Comparison of ENCODE assay signal across 7 mouse cellular contexts in the genomic region with DNA sequence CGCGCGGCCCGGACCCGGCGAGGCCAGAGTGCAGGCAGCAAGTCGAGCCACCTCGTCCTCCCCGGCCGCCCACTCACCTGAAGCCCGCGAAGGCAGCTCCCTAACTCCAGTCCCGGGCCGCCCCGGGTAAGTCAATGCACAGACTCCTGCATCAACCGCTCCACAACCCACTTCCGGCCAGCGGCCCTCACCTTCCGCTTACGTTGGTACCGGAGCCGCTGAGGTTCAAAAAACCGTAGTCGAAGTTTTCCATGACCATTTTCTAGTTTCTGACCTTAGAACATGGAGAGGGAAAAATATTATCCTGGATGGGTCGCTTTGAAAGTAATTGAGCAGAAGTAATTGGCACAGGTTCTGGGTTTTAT. TPM values are rescaled to one million over a fixed set of nuclear protein-coding genes. Genes with fewer than 3 reads are reported as not detected.
DNase-seq lines count a peak whose midpoint lies in the region; ATAC-seq and TF ChIP-seq lines count a peak whose summit lies in the region.

A gene (minus strand): TSS at position 189 of the 365 bp plus-strand sequence.
A gene (minus strand): TSS at position 200 of the 365 bp plus-strand sequence.

- peak within 1 kb of the TSS; percentile 78 for H3K27ac ChIP-seq in embryonic facial prominence, embryonic 13.5 days
- H3K27ac ChIP-seq in kidney, adult 2 months (ENCODE audit: insufficient read depth, low read depth, low read length), result peak within 1 kb of the TSS; percentile 49; the same call in 1 of the 2 replicates
- H3K27ac ChIP-seq in limb, embryonic 13.5 days, result peak within 1 kb of the TSS; percentile 76; the same call in 1 of the 2 replicates
- peak within 1 kb of the TSS; percentile 58; the same call in 1 of the 2 replicates for H3K27ac ChIP-seq in midbrain, embryonic 16.5 days (ENCODE audit: low read length)

- H3K4me1 ChIP-seq in embryonic facial prominence, embryonic 13.5 days, result peaks cover 12% of the 10 kb centered on the region
- peaks cover 33% of the 10 kb centered on the region for H3K4me1 ChIP-seq in kidney, adult 2 months (ENCODE audit: control insufficient read depth, insufficient read depth, low read length)
- peaks cover 13% of the 10 kb centered on the region for H3K4me1 ChIP-seq in limb, embryonic 13.5 days
- peaks cover 17% of the 10 kb centered on the region for H3K4me1 ChIP-seq in midbrain, embryonic 16.5 days (ENCODE audit: control insufficient read depth, insufficient read depth, low read length)

- ATAC-seq in embryonic facial prominence, embryonic 13.5 days (ENCODE audit: insufficient number of reproducible peaks, insufficient read depth, low FRiP score, low TSS enrichment, low read depth), result peak; percentile 82
- ATAC-seq in limb, embryonic 13.5 days (ENCODE audit: low FRiP score, low read depth), result peak; percentile 87
- ATAC-seq in midbrain, embryonic 16.5 days, result peak; percentile 90

- peaks cover 21% of the 10 kb centered on the region for H3K27me3 ChIP-seq in embryonic facial prominence, embryonic 13.5 days
- H3K27me3 ChIP-seq in kidney, adult 2 months (replicated peaks; ENCODE audit: control insufficient read depth, insufficient read depth, low read length), result no peaks in the 10 kb centered on the region
- H3K27me3 ChIP-seq in limb, embryonic 13.5 days, result peaks cover 23% of the 10 kb centered on the region
- H3K27me3 ChIP-seq in midbrain, embryonic 16.5 days (ENCODE audit: control insufficient read depth, insufficient read depth, low read depth, low read length), result peaks cover 2% of the 10 kb centered on the region

- DNase-seq in adrenal gland, postnatal 36 days, result peak; percentile 92 to 93
- DNase-seq in heart, adult 18-20 months, result peak; percentile 92 to 99
- peak; percentile 96 for DNase-seq in kidney, adult 2 months
- DNase-seq in spleen, postnatal 10 days (ENCODE audit: low spot score in 2 of 2), result peak; percentile 93 to 94

- peaks cover 31% of the 10 kb centered on the region for H3K36me3 ChIP-seq in embryonic facial prominence, embryonic 13.5 days
- H3K36me3 ChIP-seq in kidney, adult 2 months (ENCODE audit: control insufficient read depth, insufficient read depth, low read length), result peaks cover 2% of the 10 kb centered on the region
- H3K36me3 ChIP-seq in limb, embryonic 13.5 days, result peaks cover 32% of the 10 kb centered on the region
- peaks cover 3% of the 10 kb centered on the region for H3K36me3 ChIP-seq in midbrain, embryonic 16.5 days (ENCODE audit: control insufficient read depth, insufficient read depth, low read length)

- H3K4me3 ChIP-seq in embryonic facial prominence, embryonic 13.5 days, result peak within 1 kb of the TSS; percentile 100
- peak within 1 kb of the TSS; percentile 96 for H3K4me3 ChIP-seq in kidney, adult 2 months (ENCODE audit: insufficient read depth, low read depth, low read length)
- H3K4me3 ChIP-seq in limb, embryonic 13.5 days, result peak within 1 kb of the TSS; percentile 99
- H3K4me3 ChIP-seq in midbrain, embryonic 16.5 days (ENCODE audit: low read depth, low read length), result peak within 1 kb of the TSS; percentile 71

- TF ChIP-seq POLR2A in kidney, adult 2 months (IDR thresholded peaks at IDR 0.05; ENCODE audit: low read depth, low read length), result no peak

- H3K9ac ChIP-seq in embryonic facial prominence, embryonic 13.5 days, result peak within 1 kb of the TSS; percentile 97
- peak within 1 kb of the TSS; percentile 98 for H3K9ac ChIP-seq in limb, embryonic 13.5 days
- H3K9ac ChIP-seq in midbrain, embryonic 16.5 days (ENCODE audit: low read depth, low read length), result peak within 1 kb of the TSS; percentile 83

- 0% methylated on average over 25 of the region's 25 CpGs for WGBS in embryonic facial prominence, embryonic 13.5 days
- under 1% methylated on average over 25 of the region's 25 CpGs for WGBS in kidney, adult 2 months
- WGBS in limb, embryonic 13.5 days, result under 1% methylated on average over 25 of the region's 25 CpGs
- WGBS in midbrain, embryonic 16.5 days, result under 1% methylated on average over 25 of the region's 25 CpGs

- H3K9me3 ChIP-seq in embryonic facial prominence, embryonic 13.5 days, result no peaks in the 10 kb centered on the region
- H3K9me3 ChIP-seq in limb, embryonic 13.5 days, result no peaks in the 10 kb centered on the region
- no peaks in the 10 kb centered on the region for H3K9me3 ChIP-seq in midbrain, embryonic 16.5 days (replicated peaks; ENCODE audit: control insufficient read depth, low read length, poor library complexity, severe bottlenecking)

- TF ChIP-seq CTCF in kidney, adult 2 months (conservative IDR thresholded peaks at IDR 0.05; ENCODE audit: insufficient read depth, insufficient read length, low read depth, low read length), result no peak

- peak within 1 kb of the TSS; percentile 78 for H3K4me2 ChIP-seq in embryonic facial prominence, embryonic 13.5 days
- H3K4me2 ChIP-seq in limb, embryonic 13.5 days (replicated peaks), result peak within 1 kb of the TSS; percentile 80
- peak within 1 kb of the TSS; percentile 95 for H3K4me2 ChIP-seq in midbrain, embryonic 16.5 days (ENCODE audit: low read length)

RNA-seq across cellular contexts. Expression of the first gene that starts in this region (rescaled TPM):
- total RNA-seq in adrenal gland, postnatal 36 days (2021), result 10 to 100 TPM; 11.4 to 12.9 TPM
- polyA plus RNA-seq in embryonic facial prominence, embryonic 13.5 days (2015; fragmentation: Nextera tagmentation; extraction: Ambion mirVana), result 14.7 and 16.2 TPM in 2 replicates
- 1 to 10 TPM; 7.7 to 7.9 TPM for total RNA-seq in heart, adult 18-20 months (2021)
- 3.4 and 4.0 TPM in 2 replicates for polyA plus RNA-seq in kidney, adult 2 months (2012; rRNA removed)
- polyA plus RNA-seq in limb, embryonic 13.5 days (2015; fragmentation: Nextera tagmentation; extraction: Ambion mirVana), result 14.5 and 16.0 TPM in 2 replicates
- 10.2 and 11.4 TPM in 2 replicates for polyA plus RNA-seq in midbrain, embryonic 16.5 days (2015; fragmentation: Nextera tagmentation; extraction: Ambion mirVana)

RNA-seq across cellular contexts. Expression of the second gene that starts in this region (rescaled TPM):
- total RNA-seq in adrenal gland, postnatal 36 days (2021), result 1 to 10 TPM; 6.3 to 6.9 TPM
- polyA plus RNA-seq in embryonic facial prominence, embryonic 13.5 days (2015; fragmentation: Nextera tagmentation; extraction: Ambion mirVana), result 13.2 and 14.2 TPM in 2 replicates
- total RNA-seq in heart, adult 18-20 months (2021), result 1 to 10 TPM; 4.1 to 4.6 TPM
- polyA plus RNA-seq in kidney, adult 2 months (2012; rRNA removed), result 7.3 and 8.0 TPM in 2 replicates
- polyA plus RNA-seq in limb, embryonic 13.5 days (2015; fragmentation: Nextera tagmentation; extraction: Ambion mirVana), result 15.0 and 16.2 TPM in 2 replicates
- polyA plus RNA-seq in midbrain, embryonic 16.5 days (2015; fragmentation: Nextera tagmentation; extraction: Ambion mirVana), result 8.4 and 8.9 TPM in 2 replicates

Comparison
In these comparisons a context has a peak if more than half of its experiments do, and no peak if none do; other contexts are left out.
1. Peak in every context shown above with its lines: DNase-seq, ATAC-seq, H3K4me3 ChIP-seq and H3K27ac ChIP-seq.